Mouse (Mus musculus) A20 (cell line): ENCODE results near the gene Zfp90.
A peak's percentile ranks its signal among the peaks of the same experiment; 100 is the strongest.

Experiments
- DNase-seq: peaks from one replicate; pipeline ENCODE4 v3.0.0-alpha.2; 2011; ENCODE audit warnings: low read depth, low spot score

Zfp90 gene

DNA sequence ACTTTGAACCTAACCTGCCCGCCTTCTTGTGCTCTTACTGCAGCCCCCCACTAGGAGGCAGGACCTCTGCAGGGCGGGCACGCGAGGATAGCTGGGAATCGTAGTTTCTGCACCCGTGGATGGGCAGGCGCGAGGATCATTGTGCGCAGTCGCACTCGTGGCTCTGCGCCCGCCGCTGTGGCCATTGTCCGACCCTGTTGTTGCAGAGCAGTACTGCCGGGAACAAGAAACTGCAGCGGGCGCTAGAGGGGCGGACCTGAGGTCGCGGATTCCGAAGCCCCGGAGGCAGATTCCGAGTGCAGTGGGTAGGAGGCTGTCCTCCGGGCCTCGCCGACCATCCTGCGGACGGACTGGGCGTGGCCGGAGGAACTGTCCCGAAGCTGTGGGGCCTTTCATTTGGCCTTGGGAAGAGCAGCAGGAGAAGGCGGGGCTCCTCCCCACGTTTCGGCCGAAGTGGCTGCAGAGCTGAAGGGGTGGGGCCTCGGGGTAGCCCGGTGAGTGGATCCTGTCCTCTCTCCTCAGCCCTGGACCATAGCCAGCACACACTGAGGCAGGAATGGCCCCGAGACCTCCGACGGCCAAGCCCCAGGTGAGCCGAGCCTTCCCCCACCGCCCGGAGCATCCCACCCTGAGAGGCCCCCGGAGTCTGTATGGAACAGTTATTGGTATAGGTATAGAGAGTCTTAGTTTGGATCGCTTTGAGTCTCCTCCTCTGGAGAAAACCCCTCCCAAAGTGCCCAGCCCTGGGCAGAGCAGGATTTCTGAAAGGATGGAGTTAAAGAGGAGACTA lies at the start of gene Zfp90:
Zfp90 (plus strand) TSS at position 146 of the 790 bp plus-strand sequence.
- peak; percentile 96 for DNase-seq

DNA sequence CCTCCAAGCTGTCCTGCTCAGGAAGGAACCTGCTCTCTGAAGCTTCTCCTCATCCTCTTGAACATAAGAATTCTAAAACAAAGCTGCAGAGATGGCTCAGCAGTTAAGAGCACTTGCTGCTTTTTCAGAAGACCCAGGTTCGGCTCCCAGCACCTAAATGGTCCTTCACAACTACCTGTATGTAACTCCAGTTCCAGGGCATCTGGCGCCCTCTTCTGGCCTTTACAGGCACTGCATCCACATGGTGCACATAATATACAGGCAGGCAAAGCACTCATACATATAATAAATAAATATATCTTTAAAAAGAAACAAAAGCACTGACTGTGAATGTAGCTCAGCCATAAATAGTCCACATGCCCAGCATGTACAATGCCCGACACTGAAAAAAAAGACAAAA lies 46.6 kb upstream of the Zfp90 start:
- DNase-seq: peak; percentile 44

DNA sequence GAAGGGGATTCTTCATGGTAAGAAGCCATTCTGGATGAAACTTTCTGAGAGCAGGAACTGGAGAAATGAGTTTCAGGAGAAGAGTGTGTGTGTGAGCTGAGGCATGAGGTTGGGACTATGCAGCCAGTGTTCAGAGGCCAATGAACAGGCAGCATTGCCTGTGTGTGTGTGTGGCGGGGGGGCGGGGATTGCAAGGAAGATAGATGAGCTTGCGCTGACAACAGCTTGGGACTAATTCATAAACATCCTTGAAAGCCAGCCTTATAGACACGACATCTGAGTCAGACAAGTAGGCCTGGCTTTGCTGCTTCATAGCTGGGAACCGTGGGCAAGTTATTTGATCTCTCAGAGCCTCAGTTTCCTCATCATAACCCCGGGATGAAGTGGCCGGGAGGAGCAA lies 46.1 kb upstream of the Zfp90 start:
- no peak for DNase-seq

DNA sequence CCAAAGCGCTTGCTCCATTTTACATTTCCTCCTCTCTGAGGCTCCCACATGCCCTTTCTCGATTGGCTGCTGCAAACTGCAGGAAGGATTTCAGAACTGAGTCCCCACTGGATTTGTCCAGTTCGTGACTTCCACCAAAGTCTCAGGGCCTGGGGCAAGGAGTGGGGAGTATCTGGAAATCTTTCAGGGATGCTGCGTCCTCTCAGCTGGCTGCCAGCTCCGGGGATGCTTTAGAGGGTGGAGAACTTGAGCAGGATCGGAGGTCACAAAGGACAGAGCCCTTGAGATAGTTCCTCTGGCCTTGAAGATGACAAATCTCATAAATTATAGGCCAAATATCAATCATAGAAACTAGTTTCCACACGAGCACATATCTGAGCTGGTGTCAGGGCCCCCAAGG lies 39.2 kb upstream of the Zfp90 start:
- no peak for DNase-seq

DNA sequence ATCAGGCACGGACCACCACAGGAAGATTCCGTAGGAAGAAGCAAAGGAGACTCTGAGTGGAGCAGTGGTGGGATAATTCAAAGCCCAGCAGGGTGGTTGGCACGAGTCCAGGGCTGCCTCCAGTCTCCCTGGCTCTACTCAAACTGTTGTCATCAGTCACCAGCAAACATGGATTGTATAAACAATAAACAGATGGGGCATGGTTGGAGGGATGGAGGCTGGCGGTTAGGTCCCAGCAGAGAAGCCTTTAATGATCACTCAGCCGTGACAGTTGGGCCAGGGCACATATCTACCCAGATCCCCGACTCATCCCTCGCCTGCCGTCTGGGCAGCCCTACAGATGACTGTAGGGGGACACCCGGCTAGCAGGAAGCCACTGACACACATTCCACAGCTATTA lies 38.3 kb upstream of the Zfp90 start:
- no peak for DNase-seq

DNA sequence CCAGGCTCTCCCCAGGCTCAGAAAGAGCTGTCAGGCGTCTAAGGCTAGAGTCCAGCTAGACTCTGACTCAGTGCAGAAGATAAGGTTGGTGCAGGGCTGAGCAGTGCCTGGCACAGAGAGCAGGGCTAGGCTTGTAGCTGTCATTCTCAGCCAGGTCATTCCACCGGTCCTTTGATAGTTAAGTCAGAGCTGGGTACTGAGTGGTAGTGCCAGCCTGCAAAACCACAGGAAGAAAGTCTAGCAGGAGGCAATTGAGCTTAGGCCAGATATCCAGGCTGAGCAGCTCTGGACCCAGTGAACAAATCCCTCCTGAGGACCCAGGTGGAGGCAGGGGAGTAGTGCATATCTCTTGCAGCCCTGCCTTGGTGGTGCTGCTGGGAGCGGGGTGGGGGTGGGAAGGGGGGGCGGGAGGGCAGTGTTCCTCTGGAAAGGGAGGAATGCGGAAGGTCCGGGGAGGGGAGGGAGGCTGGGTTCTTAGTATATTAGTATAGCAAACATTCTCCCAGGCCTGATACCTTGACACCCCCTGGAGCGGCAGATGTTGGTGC lies 36.6 kb upstream of the Zfp90 start:
- DNase-seq: no peak

DNA sequence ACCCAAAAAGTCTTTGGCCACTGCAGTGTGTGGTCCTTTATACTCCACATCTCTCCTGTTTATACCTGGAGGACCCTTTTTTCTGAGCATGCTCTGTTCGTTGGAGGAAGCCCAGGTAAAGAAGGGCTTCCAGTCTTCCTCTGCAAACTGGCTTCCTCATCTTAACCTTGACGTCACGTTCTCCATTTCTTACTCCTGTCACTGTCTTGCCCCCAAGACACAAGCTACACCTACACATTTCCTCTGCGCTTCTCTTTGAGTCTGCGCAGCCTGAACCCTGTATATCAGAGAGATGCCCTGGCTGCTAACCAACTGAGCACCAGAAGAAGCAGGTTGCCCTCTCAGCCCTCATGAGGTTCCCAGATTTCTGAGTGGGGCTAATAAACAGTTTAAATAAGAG lies 35.8 kb upstream of the Zfp90 start:
- no peak for DNase-seq

DNA sequence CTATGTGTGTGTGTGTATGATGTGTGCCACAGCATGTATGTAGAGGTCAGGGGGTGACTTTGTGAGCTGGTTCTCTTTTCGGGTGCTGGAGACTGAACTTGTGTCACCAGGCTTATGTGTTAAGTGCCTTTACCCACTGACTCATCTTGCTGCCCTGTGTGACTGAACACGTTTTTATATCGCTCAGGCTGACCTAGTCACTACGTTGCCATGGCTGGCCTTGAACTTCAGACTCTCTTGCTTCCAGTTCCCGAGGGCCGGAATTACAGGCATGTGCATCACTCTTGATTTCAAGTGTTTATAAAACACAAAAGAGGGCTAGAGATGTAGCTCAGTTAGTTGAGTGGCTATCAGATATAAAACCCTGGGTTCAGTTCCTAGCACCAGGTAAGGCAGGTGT lies 34.1 kb upstream of the Zfp90 start:
- DNase-seq: no peak

DNA sequence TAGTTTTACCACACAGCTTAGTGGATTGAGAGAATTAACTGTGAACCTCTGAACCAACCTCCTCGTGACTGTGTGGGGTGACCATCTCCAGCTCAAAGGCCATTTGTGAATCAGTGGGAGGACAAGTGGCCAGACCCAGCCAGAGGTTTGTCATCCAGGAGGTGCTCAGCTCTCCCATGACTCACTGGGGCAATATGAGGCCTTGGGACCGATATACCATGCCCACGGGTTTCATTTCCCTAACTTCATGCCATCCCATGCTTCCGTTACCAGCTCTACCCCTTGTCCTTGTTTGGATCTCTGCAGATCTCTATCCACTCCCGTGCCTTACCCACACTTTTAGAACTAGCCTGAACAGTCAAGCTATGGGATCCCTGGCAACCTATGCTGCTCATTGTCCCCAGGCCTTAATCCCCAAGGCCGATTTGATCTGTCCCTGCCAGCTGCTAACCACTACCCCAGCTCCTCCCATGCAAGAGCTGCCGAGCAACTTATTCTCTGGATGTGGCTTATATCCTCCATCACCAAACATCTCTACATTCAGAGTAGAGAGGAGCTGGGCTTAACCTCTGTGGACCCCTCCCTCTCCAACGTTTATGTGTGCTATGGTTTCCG lies 27.2 kb upstream of the Zfp90 start:
- no peak for DNase-seq

DNA sequence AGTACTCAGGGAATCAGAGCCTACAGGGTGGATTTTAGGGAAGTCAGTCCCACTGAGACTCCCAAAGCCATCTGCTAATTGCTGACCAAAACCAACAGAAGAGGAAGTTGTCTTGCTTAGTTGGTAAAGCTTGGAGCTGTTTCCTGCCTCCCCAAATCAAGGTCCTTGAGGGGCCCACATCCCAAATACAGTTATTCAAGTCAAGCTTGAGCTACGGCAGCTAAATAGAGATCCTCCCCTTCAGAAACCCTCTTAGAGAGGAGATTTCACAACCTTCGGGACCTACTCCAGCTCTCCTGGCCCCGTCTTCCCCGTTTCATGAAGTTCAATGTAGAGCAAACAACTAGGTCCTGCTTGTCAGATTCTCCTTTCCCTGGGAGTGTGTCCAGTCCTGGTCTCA lies 20.6 kb upstream of the Zfp90 start:
- DNase-seq: peak; percentile 29

DNA sequence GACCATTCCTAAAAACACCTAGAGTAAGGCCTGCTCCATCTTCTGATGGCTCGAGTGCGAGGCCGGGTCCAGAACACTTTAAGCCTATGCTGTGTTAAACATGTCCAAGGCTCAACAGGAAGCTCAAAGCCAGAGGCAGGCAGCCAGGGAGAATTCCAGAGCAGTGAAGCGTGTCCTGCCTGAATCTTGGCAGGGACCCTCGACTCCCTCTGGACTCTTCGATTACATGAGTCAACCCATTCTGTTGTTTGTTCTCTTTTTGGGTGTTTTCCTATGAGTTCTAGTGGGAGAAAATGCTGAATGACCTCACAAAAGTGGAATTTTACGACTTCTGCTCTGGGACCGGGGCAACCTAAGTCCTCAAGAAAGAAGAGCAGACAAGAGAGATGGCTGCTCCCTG lies 15.4 kb upstream of the Zfp90 start:
- no peak for DNase-seq

DNA sequence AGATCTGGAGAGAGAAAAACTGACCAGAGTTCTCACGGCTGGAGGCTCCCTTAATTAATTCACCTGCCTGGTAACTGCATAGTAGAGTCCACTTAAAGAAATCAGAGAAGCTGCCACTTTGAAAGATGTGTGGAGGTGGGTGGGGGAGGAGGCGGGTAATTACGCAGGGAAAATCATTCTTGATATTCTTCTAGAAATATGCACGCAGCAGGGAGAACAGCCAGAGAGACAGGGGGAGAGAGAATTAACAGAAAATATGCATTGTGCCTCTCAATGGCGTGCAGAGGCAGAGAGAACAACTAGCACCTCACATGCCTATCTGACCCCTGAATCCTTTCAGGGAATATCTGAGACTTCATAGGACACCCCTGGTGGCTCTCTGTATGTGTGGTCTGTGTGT lies 14.9 kb upstream of the Zfp90 start:
- no peak for DNase-seq

DNA sequence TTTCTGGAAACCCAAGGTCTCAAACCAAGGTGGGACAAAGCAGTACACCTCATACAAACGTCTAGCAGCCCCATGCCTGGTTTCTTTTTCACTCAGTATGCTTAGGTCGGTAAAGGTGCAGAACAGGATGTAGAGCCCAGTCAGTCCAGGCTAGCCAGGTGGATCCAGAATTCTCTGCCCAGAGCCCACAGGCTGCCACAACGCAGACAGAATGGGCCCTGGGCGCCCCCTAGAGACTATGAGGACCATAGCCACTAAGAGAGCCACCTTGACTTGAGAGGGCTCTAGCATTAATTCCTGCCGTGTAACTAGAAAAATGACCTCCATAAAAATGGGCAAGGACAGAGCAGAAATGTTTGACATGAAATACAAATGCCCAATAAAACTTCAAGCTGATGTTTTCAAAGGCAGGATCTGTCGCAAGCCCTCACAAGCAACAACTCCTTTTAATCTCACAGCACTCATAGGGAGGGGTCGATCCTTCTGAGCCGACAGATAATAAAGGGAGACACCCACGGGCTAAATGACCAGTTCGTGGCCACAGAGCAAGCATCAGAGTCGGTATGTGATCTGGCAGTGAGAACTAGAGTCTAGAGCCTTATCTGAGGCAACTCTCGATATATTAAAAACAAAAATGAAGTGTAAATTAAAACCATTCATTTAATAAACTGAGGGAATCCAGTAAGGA lies 11.7 kb upstream of the Zfp90 start:
- DNase-seq: peak; percentile 64

DNA sequence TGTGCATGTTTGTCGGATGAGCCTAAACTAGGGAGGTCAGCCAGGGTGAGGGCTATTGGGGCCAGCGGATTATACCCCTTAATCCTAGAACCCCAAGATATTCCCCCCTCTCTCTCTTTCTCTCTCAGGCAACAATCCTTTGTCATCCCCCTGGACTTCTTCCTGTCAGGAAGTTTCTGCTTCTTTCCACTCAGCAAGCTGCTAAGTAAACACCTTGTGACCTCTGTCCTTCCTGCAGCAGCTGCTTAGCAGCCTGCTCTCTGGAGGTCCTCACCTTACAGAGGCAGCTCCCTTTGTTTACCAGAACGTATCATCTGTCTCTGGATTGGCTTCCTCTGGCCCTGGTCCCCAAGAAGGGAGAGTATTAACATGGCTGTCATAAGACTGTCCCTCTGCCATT lies 10.3 kb upstream of the Zfp90 start:
- no peak for DNase-seq

DNA sequence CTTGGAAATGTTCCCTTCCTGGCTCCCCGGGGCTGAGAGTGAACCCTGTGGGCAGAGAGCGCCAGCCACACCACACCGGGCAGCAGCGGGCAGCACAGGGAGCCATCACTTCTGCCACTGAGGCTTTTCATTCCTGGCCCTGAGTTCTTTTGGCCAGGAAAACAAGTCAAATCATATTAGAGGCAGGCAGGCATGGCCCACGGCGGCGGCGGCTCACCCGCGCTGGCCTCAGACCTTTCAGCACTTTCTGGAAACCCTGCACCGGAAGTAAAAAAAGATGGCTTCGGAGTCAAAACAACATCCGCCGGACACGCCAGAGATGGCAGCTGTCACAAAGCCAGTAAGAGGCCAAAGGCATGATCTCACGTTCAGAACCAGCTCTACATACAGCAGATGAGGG lies 9.3 kb upstream of the Zfp90 start:
- no peak for DNase-seq

DNA sequence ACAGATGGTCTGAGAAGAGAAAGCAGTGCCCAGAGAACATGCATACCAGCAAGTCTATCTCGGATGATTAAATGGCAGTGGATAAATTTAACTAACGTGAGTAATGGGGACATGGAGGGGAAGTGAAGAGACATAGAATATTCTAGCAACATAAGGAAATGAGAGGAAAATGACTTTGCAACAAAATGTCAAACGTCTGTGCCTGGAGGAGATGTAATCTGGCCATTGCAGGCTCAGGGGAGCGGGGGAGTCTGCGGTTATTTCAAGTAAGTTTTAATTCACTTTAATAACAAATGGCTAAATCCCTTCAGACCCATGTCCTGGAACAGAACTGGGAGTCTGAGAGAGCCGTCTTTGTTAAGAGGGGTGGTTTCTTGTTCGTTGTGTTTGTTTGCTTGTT lies 5.1 kb upstream of the Zfp90 start:
- no peak for DNase-seq

DNA sequence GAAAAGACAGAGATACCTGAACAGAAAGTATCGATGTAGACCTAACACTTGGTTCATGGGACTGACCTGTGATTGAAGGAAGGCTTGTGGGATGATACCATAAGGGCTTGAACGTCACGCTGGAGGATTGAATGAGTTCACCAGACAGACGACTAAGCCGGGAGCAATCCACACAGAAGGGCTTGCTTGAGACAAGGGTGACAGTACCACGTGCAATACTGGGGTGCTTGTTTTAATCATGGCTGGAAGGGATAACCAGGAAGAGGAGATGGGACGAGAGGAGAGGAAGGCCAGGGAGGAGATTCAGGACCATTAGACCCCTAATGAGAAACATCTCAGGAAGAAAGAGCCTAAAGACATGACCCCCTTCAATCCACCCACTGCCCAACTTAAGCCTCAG lies 4.6 kb upstream of the Zfp90 start:
- DNase-seq: no peak

DNA sequence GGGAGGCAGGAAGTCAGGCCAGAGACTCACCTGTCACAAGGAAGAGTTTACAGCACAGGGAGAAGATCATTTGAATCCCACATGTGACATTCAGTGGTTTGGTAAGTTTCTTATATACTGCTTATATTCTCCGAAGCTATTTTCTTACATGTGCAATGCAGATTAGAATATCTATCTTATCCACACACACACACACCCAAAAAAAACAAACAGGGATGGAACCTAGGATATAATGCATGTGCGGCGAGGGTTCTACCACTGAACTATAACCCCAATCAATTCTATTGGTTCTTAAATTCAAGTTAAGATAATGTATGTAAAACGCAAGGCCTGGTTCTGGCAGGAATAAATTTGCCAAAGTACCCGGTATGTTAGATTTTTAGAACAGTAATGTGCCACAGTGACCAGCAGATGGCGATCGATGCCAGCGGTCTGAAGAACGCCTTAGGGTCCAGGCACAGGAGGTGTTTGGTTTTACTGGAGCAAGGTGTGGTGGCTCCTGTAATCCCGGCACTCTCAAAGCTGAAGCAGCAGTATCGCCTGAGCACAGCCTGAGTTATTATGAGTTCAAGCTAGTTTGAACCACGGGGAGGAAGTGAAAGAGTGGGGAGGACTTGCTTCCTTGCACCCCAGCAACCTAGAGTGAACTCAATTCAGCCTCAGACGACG lies 3.2 kb upstream of the Zfp90 start:
- peak; percentile 71 for DNase-seq

DNA sequence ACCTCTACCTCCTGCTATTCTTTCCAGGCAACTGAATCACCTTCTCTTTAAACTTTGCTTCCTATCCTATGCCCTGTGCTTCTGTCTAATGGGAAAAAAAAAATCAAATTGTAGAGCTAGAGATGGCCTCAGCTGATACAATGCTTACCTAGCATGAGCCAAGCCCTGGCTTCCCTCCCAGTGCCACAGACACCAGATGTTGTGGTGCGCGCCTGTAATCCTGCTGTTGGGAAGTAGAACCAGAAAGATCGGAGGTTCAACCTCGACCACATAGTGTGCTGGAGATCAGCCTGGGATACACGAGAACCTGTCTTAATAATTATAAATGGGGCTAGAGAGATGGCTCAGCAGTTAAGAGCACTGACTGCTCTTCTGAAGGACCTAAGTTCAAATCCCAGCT lies 2.6 kb downstream of the Zfp90 start:
- DNase-seq: no peak

DNA sequence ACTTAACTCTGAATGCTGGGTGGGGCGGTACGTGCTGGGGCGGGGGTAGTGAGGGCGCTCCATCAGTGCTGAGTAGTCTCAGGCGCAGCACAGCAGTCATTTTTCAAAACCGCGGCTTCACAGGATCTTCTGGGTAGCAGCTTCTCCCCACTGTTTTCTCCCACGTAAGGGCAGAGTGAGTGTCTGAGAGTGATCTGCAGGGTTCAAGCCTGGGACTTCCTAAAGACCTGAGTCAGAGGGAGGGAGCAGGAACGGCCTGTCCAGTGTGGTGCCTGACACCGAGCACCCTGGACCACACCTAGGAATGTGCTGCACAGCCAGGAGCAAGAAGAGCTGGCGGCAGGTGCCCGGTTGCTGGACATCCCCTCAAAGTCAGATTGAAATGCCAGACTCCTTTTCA lies 16.0 kb downstream of the Zfp90 start:
- DNase-seq: no peak

DNA sequence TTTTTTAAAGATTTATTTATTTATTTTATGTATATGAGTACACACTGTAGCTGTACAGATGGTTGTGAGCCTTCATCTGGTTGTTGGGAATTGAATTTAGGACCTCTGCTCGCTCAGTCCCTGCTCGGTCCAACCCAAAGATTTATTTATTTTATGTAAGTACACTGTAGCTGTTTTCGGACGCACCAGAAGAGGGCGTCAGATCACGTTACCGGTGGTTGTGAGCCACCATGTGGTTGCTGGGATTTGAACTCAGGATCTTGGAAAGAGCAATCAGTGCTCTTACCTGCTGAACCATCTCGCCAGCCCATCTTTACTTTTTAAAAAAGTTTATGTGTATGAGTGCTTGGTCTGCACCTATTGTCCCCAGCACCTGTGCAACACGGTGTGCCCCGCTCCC lies 16.8 kb downstream of the Zfp90 start:
- peak; percentile 37 for DNase-seq

DNA sequence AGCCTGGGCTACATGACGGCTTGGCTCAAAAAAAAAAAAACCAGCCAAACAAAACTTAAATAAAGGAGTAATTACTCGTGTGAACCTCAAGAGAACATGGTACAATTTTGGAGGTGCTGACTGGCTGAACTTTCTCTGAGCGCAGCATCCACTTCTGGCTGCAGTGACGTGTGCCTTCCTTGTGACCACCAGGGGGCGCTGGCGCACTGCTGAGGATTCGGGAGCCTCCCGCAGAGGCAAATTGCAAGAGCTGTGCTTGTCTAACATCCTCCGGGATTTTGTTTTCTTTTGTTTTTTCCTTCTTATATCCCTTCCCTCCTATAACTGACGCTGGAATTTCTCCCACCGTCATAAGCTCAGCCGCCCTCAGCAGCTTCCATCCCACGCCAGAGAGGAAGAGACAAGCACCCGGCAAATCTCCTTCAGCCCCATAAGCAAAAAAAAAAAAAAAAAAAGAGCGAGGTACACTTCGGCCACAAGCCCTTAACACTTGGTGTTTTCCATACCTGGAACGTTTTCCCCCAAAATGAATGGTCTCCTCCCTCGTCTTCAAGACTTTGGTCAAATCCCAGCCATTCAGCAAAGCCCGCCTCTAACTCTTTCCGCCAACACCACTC lies 17.9 kb downstream of the Zfp90 start:
- peak; percentile 78 for DNase-seq
